Mouse (Mus musculus): ENCODE measurements around the gene Dnajc9. TPM values are rescaled to one million over a fixed set of nuclear protein-coding genes. Genes with fewer than 3 reads are reported as not detected.

Gene Dnajc9
- polyA plus RNA-seq, 1 experiment from 2014 or later, result 168 TPM

GRCm38 (mm10) chr14:20363230-20363629, 25.5 kb downstream of the Dnajc9 start:
- Histone ChIP-seq H3K4me2 (replicated peaks) (no peak overlapping the region), H3K9ac (no peak overlapping the region), H3K27ac (replicated peaks) (no peak overlapping the region), H3K9me3 (replicated peaks) (no peaks in the 10 kb centered on the region), H3K27me3 (no peaks in the 10 kb centered on the region), H3K4me1 (no peaks in the 10 kb centered on the region), H3K4me3 (replicated peaks) (no peak overlapping the region), H3K36me3 (peaks cover 78% of the 10 kb centered on the region)
- 90% methylated on average over 4 of the region's 4 CpGs for WGBS
- ATAC-seq (ENCODE audit: insufficient number of reproducible peaks, low FRiP score, low TSS enrichment, low read depth), result no peak

- Histone ChIP-seq H3K4me3 (replicated peaks) (peak within 1 kb of the TSS; percentile 83), H3K27ac (replicated peaks) (peak within 1 kb of the TSS; percentile 94), H3K9me3 (replicated peaks) (no peaks in the 10 kb centered on the region), H3K4me2 (replicated peaks) (peak within 1 kb of the TSS; percentile 69), H3K9ac (peak within 1 kb of the TSS; percentile 97), H3K36me3 (peaks cover 34% of the 10 kb centered on the region), H3K4me1 (peaks cover 19% of the 10 kb centered on the region), H3K27me3 (no peaks in the 10 kb centered on the region)
- under 1% methylated on average over 42 of the region's 42 CpGs for WGBS
- ATAC-seq (ENCODE audit: insufficient number of reproducible peaks, low FRiP score, low TSS enrichment, low read depth), result peak; percentile 98
Measured at GRCm38 (mm10) chr14:20347991-20348541, 40.6 kb downstream of the Dnajc9 start, which contains the start of the genes Ecd and Fam149b. Ecd (minus strand) TSS chr14:20348121. Fam149b (plus strand) TSS chr14:20348162.

- WGBS, result 1% methylated on average over 15 of the region's 15 CpGs
- H3K4me1 ChIP-seq, result peaks cover 19% of the 10 kb centered on the region
- peak overlapping the region; percentile 69 for H3K4me2 ChIP-seq (replicated peaks)
- peak overlapping the region; percentile 94 for H3K27ac ChIP-seq (replicated peaks)
- peak; percentile 63 for ATAC-seq (ENCODE audit: insufficient number of reproducible peaks, low FRiP score, low TSS enrichment, low read depth)
- peak overlapping the region; percentile 83 for H3K4me3 ChIP-seq (replicated peaks)
- peak overlapping the region; percentile 72 for H3K9ac ChIP-seq
- peaks cover 34% of the 10 kb centered on the region for H3K36me3 ChIP-seq
- no peaks in the 10 kb centered on the region for H3K9me3 ChIP-seq (replicated peaks)
- H3K27me3 ChIP-seq, result no peaks in the 10 kb centered on the region
Measured at GRCm38 (mm10) chr14:20347441-20347990, 41.2 kb downstream of the Dnajc9 start.

GRCm38 (mm10) chr14:20345885-20346284, 42.8 kb downstream of the Dnajc9 start:
- Histone ChIP-seq H3K27me3 (no peaks in the 10 kb centered on the region), H3K27ac (replicated peaks) (no peak overlapping the region), H3K36me3 (peaks cover 40% of the 10 kb centered on the region), H3K9ac (no peak overlapping the region), H3K4me3 (replicated peaks) (no peak overlapping the region), H3K4me1 (peaks cover 19% of the 10 kb centered on the region), H3K9me3 (replicated peaks) (no peaks in the 10 kb centered on the region), H3K4me2 (replicated peaks) (no peak overlapping the region)
- 89% methylated on average over 9 of the region's 9 CpGs for WGBS
- ATAC-seq (ENCODE audit: insufficient number of reproducible peaks, low FRiP score, low TSS enrichment, low read depth), result no peak

GRCm38 (mm10) chr14:20340866-20341265, 47.8 kb downstream of the Dnajc9 start:
- H3K36me3 ChIP-seq, result peaks cover 62% of the 10 kb centered on the region

GRCm38 (mm10) chr14:20340149-20340548, 48.6 kb downstream of the Dnajc9 start:
- Histone ChIP-seq H3K4me2 (replicated peaks) (no peak overlapping the region), H3K27me3 (no peaks in the 10 kb centered on the region), H3K36me3 (peaks cover 61% of the 10 kb centered on the region), H3K9me3 (replicated peaks) (no peaks in the 10 kb centered on the region), H3K4me1 (no peaks in the 10 kb centered on the region), H3K4me3 (replicated peaks) (no peak overlapping the region), H3K9ac (no peak overlapping the region), H3K27ac (replicated peaks) (no peak overlapping the region)
- no peak for ATAC-seq (ENCODE audit: insufficient number of reproducible peaks, low FRiP score, low TSS enrichment, low read depth)
- WGBS, result 84% methylated on average over 8 of the region's 8 CpGs

More at GRCm38 (mm10) chr14:20340866-20341265, 47.8 kb downstream of the Dnajc9 start:
- 77% methylated on average over 7 of the region's 7 CpGs for WGBS
- Histone ChIP-seq H3K27me3 (no peaks in the 10 kb centered on the region), H3K4me2 (replicated peaks) (no peak overlapping the region), H3K27ac (replicated peaks) (no peak overlapping the region), H3K9me3 (replicated peaks) (no peaks in the 10 kb centered on the region), H3K9ac (no peak overlapping the region), H3K4me3 (replicated peaks) (no peak overlapping the region), H3K4me1 (no peaks in the 10 kb centered on the region)
- no peak for ATAC-seq (ENCODE audit: insufficient number of reproducible peaks, low FRiP score, low TSS enrichment, low read depth)

- Histone ChIP-seq H3K9me3 (replicated peaks) (no peaks in the 10 kb centered on the region), H3K27me3 (no peaks in the 10 kb centered on the region), H3K4me1 (no peaks in the 10 kb centered on the region), H3K27ac (replicated peaks) (no peak overlapping the region), H3K4me3 (replicated peaks) (no peak overlapping the region), H3K9ac (no peak overlapping the region), H3K36me3 (peaks cover 63% of the 10 kb centered on the region), H3K4me2 (replicated peaks) (no peak overlapping the region)
- 97% methylated on average over 5 of the region's 5 CpGs for WGBS
- ATAC-seq (ENCODE audit: insufficient number of reproducible peaks, low FRiP score, low TSS enrichment, low read depth), result no peak
Measured at GRCm38 (mm10) chr14:20339415-20339814, 49.3 kb downstream of the Dnajc9 start.

Other genes with a start within 250 kb of the Dnajc9 start
- gene Kcnk5, start 207.1 kb downstream of the Dnajc9 start, polyA plus RNA-seq (2015; fragmentation: Nextera tagmentation; extraction: Ambion mirVana), result 4.7 and 5.5 TPM in 2 replicates
- 0.12 and 0.68 TPM in 2 replicates for gene Kcnk16, start 119.7 kb downstream of the Dnajc9 start, polyA plus RNA-seq (2015; fragmentation: Nextera tagmentation; extraction: Ambion mirVana)
- gene Nudt13, start 94.2 kb downstream of the Dnajc9 start, polyA plus RNA-seq (2015; fragmentation: Nextera tagmentation; extraction: Ambion mirVana), result 16.6 and 22.8 TPM in 2 replicates
- 47.3 and 54.4 TPM in 2 replicates for gene Ecd, start 40.8 kb downstream of the Dnajc9 start, polyA plus RNA-seq (2015; fragmentation: Nextera tagmentation; extraction: Ambion mirVana)
- 36.0 and 36.9 TPM in 2 replicates for gene Fam149b, start 40.7 kb downstream of the Dnajc9 start, polyA plus RNA-seq (2015; fragmentation: Nextera tagmentation; extraction: Ambion mirVana)
- gene Mrps16, start 4.7 kb upstream of the Dnajc9 start, polyA plus RNA-seq (2015; fragmentation: Nextera tagmentation; extraction: Ambion mirVana), result 82.9 and 90.6 TPM in 2 replicates
- 4.2 and 7.3 TPM in 2 replicates for gene Cfap70, start 63.3 kb upstream of the Dnajc9 start, polyA plus RNA-seq (2015; fragmentation: Nextera tagmentation; extraction: Ambion mirVana)
- gene Anxa7, start 91.2 kb upstream of the Dnajc9 start, polyA plus RNA-seq (2015; fragmentation: Nextera tagmentation; extraction: Ambion mirVana), result 56.4 and 61.7 TPM in 2 replicates
- 1.9 and 2.0 TPM in 2 replicates for gene Mss51, start 108.0 kb upstream of the Dnajc9 start, polyA plus RNA-seq (2015; fragmentation: Nextera tagmentation; extraction: Ambion mirVana)
- gene Ppp3cb, start 157.7 kb upstream of the Dnajc9 start, polyA plus RNA-seq (2015; fragmentation: Nextera tagmentation; extraction: Ambion mirVana), result 46.7 and 50.2 TPM in 2 replicates

Data from embryonic facial prominence, embryonic 15.5 days (tissue).